Mouse (Mus musculus): ENCODE data around the gene Rhbdd3. TPM values are rescaled to one million over a fixed set of nuclear protein-coding genes. Genes with fewer than 3 reads are reported as not detected.
A peak's percentile ranks its signal among the peaks of the same experiment; 100 is the strongest.

The Rhbdd3 gene
- total and polyA plus RNA-seq, 3 experiments: 21.2 to 34.4 (median 23.3) TPM

GRCm38 (mm10) chr11:5138642-5139041 is 39.9 kb downstream of the Rhbdd3 start:
- no peak for DNase-seq
- TF ChIP-seq POLR2A (IDR thresholded peaks at IDR 0.05; ENCODE audit: insufficient read depth, low read depth, low read length) (no peak), EP300 (IDR thresholded peaks at IDR 0.05; ENCODE audit: insufficient read depth, low read depth, low read length) (no peak), CTCF (IDR thresholded peaks at IDR 0.05) (no peak)
- intact Hi-C loops (cut with DNase I): no loop called here
- Histone ChIP-seq H3K27ac (no peak overlapping the region), H3K4me1 (ENCODE audit: control insufficient read depth, insufficient read depth, low read length) (peaks cover 12% of the 10 kb centered on the region), H3K36me3 (ENCODE audit: control insufficient read depth, insufficient read depth, low read length) (no peaks in the 10 kb centered on the region), H3K79me2 (replicated peaks; ENCODE audit: control insufficient read depth, insufficient read depth, low read length) (no peaks in the 10 kb centered on the region), H3K27me3 (ENCODE audit: control insufficient read depth, insufficient read depth, low read length) (no peaks in the 10 kb centered on the region), H3K9ac (ENCODE audit: low read depth, low read length) (no peak overlapping the region), H3K4me3 (no peak overlapping the region)
- 86% methylated on average over 2 of the region's 2 CpGs for WGBS

DNA sequence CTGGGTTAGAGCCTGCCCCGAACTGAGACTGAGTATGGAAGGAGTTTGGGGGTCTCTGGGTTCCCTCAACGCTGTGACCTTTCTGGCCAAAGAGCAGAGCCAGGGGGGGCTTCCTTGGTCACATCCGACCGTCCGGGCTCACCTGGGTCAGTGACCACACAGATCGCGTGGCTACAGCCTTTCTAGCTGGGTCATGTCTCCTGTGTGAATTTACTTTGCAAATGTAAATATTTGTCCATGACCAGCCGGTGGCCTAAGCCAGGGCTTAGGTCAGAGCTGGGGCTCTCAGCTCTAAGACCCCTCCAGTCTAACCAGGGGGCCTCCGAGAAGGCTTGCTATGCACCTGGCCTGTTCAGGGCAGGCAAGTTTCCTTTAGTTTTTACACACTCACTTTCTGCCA is 40.6 kb downstream of the Rhbdd3 start:
- Histone ChIP-seq H3K4me1 (ENCODE audit: control insufficient read depth, insufficient read depth, low read length) (peaks cover 12% of the 10 kb centered on the region), H3K79me2 (replicated peaks; ENCODE audit: control insufficient read depth, insufficient read depth, low read length) (no peaks in the 10 kb centered on the region), H3K4me3 (no peak overlapping the region), H3K27me3 (ENCODE audit: control insufficient read depth, insufficient read depth, low read length) (no peaks in the 10 kb centered on the region), H3K36me3 (ENCODE audit: control insufficient read depth, insufficient read depth, low read length) (no peaks in the 10 kb centered on the region), H3K27ac (no peak overlapping the region), H3K9ac (ENCODE audit: low read depth, low read length) (no peak overlapping the region)
- WGBS: 97% methylated on average over 9 of the region's 9 CpGs
- no peak for DNase-seq
- intact Hi-C loops (cut with DNase I): no loop called here
- TF ChIP-seq CTCF (IDR thresholded peaks at IDR 0.05) (no peak), EP300 (IDR thresholded peaks at IDR 0.05; ENCODE audit: insufficient read depth, low read depth, low read length) (no peak), POLR2A (IDR thresholded peaks at IDR 0.05; ENCODE audit: insufficient read depth, low read depth, low read length) (no peak)

- Histone ChIP-seq H3K27ac (peak overlapping the region; percentile 18; the same call in 1 of the 2 replicates), H3K36me3 (ENCODE audit: control insufficient read depth, insufficient read depth, low read length) (no peaks in the 10 kb centered on the region), H3K9ac (ENCODE audit: low read depth, low read length) (no peak overlapping the region), H3K79me2 (replicated peaks; ENCODE audit: control insufficient read depth, insufficient read depth, low read length) (no peaks in the 10 kb centered on the region), H3K4me3 (no peak overlapping the region), H3K27me3 (ENCODE audit: control insufficient read depth, insufficient read depth, low read length) (no peaks in the 10 kb centered on the region), H3K4me1 (ENCODE audit: control insufficient read depth, insufficient read depth, low read length) (peaks cover 12% of the 10 kb centered on the region)
- 14% methylated on average over 8 of the region's 8 CpGs for WGBS
- no peak for TF ChIP-seq POLR2A (IDR thresholded peaks at IDR 0.05; ENCODE audit: insufficient read depth, low read depth, low read length)
- TF ChIP-seq CTCF (IDR thresholded peaks at IDR 0.05): no peak
- TF ChIP-seq EP300 (IDR thresholded peaks at IDR 0.05; ENCODE audit: insufficient read depth, low read depth, low read length): no peak
- intact Hi-C loops (cut with DNase I): no loop called here
- DNase-seq: peak; percentile 72 to 84
These were observed 41.9 kb downstream of the Rhbdd3 start for GRCm38 (mm10) chr11:5140619-5141018.

DNA sequence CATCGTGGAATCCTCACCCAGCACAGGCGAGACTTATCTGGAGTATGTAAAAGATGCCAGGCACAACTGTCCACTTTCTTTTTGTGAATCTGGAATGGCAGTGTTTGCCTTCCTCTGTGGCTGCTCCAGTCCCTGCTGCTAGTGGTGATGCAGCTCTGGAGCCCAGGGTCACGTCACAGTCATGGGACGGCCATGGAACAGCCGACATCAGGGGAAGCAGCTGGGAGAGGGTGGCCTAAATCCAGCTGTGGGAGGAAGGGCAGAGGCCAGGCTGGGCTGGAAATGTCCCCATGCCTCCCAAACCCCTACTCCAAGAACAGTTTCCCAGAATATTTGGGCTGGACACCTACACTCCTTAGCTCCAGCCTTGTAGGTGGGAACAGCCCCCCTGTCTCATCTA is 42.5 kb downstream of the Rhbdd3 start:
- 29% methylated on average over 5 of the region's 5 CpGs for WGBS
- Histone ChIP-seq H3K36me3 (ENCODE audit: control insufficient read depth, insufficient read depth, low read length) (no peaks in the 10 kb centered on the region), H3K27ac (peak overlapping the region; percentile 18; the same call in 1 of the 2 replicates), H3K4me1 (ENCODE audit: control insufficient read depth, insufficient read depth, low read length) (peaks cover 12% of the 10 kb centered on the region), H3K9ac (ENCODE audit: low read depth, low read length) (no peak overlapping the region), H3K27me3 (ENCODE audit: control insufficient read depth, insufficient read depth, low read length) (no peaks in the 10 kb centered on the region), H3K4me3 (no peak overlapping the region), H3K79me2 (replicated peaks; ENCODE audit: control insufficient read depth, insufficient read depth, low read length) (no peaks in the 10 kb centered on the region)
- peak in 1 of 2 experiments; percentile 44 for DNase-seq
- TF ChIP-seq CTCF (IDR thresholded peaks at IDR 0.05) (no peak), EP300 (IDR thresholded peaks at IDR 0.05; ENCODE audit: insufficient read depth, low read depth, low read length) (0 out of 2 replicates have a peak, but pooled peaks have one; percentile 56)
- intact Hi-C loops (cut with DNase I): no loop called here

GRCm38 (mm10) chr11:5141965-5142364 is 43.2 kb downstream of the Rhbdd3 start:
- H3K4me3 ChIP-seq: no peak overlapping the region
- intact Hi-C loops (cut with DNase I): no loop called here
- TF ChIP-seq CTCF (IDR thresholded peaks at IDR 0.05) (no peak), POLR2A (IDR thresholded peaks at IDR 0.05; ENCODE audit: insufficient read depth, low read depth, low read length) (no peak), EP300 (IDR thresholded peaks at IDR 0.05; ENCODE audit: insufficient read depth, low read depth, low read length) (no peak)
- H3K4me1 ChIP-seq (ENCODE audit: control insufficient read depth, insufficient read depth, low read length): peaks cover 12% of the 10 kb centered on the region
- WGBS: 85% methylated on average over 2 of the region's 2 CpGs
- no peak overlapping the region for H3K27ac ChIP-seq
- H3K27me3 ChIP-seq (ENCODE audit: control insufficient read depth, insufficient read depth, low read length): no peaks in the 10 kb centered on the region
- DNase-seq: no peak
- H3K36me3 ChIP-seq (ENCODE audit: control insufficient read depth, insufficient read depth, low read length): no peaks in the 10 kb centered on the region
- no peak overlapping the region for H3K9ac ChIP-seq (ENCODE audit: low read depth, low read length)
- H3K79me2 ChIP-seq (replicated peaks; ENCODE audit: control insufficient read depth, insufficient read depth, low read length): no peaks in the 10 kb centered on the region

DNA sequence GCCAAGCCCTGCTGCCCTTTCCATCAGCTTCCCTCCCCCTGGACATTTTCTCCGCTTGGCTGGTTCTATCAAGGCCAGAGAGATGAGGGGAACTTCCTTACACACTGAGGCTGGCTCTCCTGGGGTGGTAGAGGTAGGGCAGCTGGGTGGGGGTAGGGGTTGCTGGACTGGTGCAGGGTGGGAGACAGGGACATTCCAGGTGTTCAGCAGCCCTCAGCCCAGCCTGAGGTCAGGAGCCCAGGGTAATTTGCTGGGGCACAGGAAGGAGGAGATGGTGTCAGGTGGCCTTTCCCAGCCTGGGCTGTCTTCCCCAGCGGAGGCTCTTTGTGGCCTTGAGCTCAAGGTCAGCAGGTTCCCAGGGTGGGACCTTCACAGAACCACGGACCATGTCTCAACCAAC is 46.9 kb downstream of the Rhbdd3 start:
- intact Hi-C loops (cut with DNase I): no loop called here
- TF ChIP-seq POLR2A (IDR thresholded peaks at IDR 0.05; ENCODE audit: insufficient read depth, low read depth, low read length): no peak
- no peak for TF ChIP-seq CTCF (IDR thresholded peaks at IDR 0.05)
- no peak for TF ChIP-seq EP300 (IDR thresholded peaks at IDR 0.05; ENCODE audit: insufficient read depth, low read depth, low read length)
- no peaks in the 10 kb centered on the region for H3K27me3 ChIP-seq (ENCODE audit: control insufficient read depth, insufficient read depth, low read length)
- no peak overlapping the region for H3K27ac ChIP-seq
- no peak for DNase-seq
- 82% methylated on average over 3 of the region's 3 CpGs for WGBS
- H3K9ac ChIP-seq (ENCODE audit: low read depth, low read length): no peak overlapping the region
- H3K79me2 ChIP-seq (replicated peaks; ENCODE audit: control insufficient read depth, insufficient read depth, low read length): no peaks in the 10 kb centered on the region
- no peak overlapping the region for H3K4me3 ChIP-seq
- no peaks in the 10 kb centered on the region for H3K36me3 ChIP-seq (ENCODE audit: control insufficient read depth, insufficient read depth, low read length)
- peaks cover 8% of the 10 kb centered on the region for H3K4me1 ChIP-seq (ENCODE audit: control insufficient read depth, insufficient read depth, low read length)

Measured in heart, adult 2 months (tissue).